Mouse (Mus musculus): ENCODE data around the gene Zfp260. TPM values are rescaled to one million over a fixed set of nuclear protein-coding genes. Genes with fewer than 3 reads are reported as not detected.

Zfp260 gene
- polyA plus RNA-seq (2015; fragmentation: Nextera tagmentation; extraction: Ambion mirVana) = 51.2 and 53.2 TPM in 2 replicates

DNA sequence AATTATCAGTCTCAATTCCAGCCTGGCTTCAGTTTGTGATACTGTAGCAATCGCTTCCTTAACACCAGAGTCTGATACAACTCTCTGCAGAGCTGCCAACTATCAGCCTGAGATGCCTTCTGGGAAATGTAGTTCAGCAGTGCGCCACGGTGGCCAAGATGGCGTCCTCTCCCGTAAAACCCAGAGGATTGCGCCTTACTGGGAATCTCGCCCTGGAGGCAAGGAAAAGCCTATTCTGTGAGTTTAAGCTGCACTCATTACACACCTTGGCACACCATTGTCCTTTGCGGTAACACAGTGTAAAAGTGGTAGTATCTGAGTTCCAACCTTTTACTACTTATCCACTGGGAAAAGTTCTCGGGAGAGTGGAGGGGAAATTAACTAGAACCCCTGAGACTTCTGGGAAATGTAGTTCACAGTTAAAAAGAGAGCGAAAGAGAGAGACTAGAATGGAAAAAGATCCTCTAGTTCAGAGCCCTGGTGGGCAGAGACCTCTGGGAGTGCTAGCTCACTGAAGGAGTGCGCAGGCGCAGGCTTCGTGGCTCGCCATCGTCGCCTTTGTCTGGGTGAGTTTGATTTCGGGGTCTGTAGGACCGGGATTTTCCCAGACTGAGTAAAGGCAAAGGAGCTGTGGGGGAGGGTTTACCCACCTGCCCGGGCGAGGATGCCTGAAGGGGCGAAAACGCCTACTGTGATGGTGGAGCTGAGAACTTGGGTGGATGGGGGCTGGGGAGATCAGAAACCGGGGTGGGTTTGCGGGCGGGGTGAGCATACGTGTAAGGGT lies at the start of gene Zfp260:
Zfp260 (plus strand) TSS at position 132 of the 784 bp plus-strand sequence.

DNA sequence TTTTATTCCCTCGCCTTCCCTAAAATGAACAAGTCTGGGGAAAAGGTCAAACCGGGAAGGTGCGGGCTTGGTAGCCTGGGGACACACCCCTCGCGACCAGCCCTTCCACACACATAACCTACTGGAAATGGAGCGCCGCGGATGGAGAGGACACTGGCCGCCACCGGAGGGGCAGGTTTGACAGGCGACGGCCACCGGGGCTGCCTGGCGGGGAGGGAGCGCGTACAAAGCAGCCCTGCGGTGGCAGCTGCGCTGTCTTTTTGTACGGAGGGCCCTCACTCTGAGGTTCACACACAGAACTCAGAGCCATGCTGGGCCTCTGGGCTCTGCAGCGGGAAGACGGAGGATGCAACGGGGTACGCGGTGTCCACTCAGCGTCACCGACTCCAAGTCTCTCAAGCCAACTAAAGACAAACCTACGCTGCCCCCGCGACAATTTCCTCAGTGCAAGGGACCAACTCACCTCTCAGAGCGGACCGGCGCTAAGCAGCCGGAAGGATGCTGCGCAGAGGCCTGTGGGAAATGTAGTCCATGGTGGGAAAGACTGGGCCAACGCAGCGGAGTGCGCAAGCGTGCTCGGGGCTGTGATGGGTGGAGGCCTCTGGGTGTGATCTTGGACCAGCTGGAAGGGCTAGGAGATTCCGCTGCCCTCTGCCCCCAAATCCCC lies 43.6 kb upstream of the Zfp260 start, which contains the start of gene Zfp14:
Zfp14 (minus strand) TSS at position 499 of the 667 bp plus-strand sequence.

DNA sequence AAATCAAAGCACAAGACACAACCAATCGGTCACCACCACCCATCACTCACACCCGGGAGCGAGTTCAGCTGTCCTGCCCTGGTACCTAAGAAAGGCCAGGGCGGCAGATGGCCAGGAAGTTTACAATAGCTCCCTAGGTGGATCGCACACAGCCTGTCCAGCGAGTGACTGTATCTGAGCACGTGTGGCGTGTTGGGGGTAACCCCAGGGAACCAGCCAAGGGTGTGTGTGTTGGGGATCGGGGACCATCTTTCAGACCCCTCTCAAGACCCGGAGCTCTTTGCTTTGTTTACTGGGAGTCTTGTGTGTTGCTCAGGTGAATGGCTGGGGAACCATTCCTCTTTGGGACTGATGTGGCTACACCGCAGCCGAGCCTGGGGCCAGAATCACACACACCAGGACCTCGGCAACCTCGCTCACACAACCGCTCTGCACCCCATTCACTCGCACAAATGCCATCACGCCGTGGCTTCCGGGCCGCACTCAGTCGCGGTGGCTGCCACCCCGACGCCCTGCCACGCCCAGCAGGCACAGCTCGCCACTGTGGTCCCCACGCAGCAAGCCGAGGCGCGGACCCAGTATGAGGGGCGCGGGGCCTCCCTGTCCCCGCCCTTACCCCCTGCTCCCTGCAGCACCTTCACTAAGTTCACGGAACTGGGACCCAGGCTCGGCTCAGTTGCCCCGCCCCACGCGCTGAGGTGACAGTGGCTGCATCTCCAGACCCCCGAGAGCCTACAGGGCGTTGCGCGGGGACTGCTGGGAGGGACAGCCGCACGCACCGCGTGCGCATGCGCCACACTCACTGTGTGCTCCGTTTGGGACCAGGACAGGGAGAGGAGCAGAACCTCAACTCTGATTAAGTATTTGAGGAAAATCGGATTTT lies 22.2 kb upstream of the Zfp260 start, which contains the start of gene Zfp82:
Zfp82 (minus strand) TSS at position 755 of the 883 bp plus-strand sequence.

DNA sequence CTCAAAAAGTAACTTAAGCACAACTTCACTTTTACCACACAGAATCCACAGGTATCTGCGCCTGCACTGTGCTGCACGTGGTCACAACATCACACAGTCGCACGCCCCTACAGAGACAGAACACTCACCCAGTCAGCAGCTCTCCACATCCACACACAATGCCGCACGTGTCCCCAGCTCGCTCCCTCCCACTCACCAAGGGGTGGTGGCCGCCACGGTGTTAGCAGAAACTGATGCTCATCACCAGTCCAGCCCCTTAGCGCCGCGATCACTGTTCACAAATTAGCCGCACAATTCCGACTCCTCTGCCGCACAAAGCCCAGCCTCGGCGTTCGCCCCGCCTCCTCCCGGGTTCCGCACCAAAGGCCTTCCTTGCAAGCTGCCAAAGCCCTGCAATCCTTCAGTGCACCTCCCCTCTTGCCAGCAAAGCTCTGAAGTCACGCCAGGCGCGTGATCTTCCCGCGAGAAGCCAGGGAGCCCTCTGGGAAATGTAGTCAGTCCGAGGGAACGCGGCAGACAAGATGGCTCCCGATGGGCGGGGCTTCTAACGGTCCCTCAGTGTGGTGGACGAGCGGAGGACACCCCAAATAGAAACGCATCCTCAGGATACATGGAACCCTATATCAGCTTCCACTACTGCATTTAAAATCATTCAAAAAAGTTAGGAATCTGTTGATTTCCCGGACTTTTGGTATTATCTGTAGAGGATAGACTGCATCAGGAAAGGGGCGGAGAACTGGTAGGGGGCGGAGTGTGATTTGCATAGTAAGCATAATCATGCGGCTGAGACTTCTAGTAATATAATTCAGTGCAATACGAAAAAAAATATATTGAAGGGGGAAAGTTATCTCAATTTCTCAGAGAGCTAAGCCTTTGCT lies 4.2 kb upstream of the Zfp260 start, which contains the start of the genes Gm26920 and Zfp566:
Gm26920 (minus strand) TSS at position 319 of the 878 bp plus-strand sequence.
Zfp566 (minus strand) TSS at position 436 of the 878 bp plus-strand sequence.

DNA sequence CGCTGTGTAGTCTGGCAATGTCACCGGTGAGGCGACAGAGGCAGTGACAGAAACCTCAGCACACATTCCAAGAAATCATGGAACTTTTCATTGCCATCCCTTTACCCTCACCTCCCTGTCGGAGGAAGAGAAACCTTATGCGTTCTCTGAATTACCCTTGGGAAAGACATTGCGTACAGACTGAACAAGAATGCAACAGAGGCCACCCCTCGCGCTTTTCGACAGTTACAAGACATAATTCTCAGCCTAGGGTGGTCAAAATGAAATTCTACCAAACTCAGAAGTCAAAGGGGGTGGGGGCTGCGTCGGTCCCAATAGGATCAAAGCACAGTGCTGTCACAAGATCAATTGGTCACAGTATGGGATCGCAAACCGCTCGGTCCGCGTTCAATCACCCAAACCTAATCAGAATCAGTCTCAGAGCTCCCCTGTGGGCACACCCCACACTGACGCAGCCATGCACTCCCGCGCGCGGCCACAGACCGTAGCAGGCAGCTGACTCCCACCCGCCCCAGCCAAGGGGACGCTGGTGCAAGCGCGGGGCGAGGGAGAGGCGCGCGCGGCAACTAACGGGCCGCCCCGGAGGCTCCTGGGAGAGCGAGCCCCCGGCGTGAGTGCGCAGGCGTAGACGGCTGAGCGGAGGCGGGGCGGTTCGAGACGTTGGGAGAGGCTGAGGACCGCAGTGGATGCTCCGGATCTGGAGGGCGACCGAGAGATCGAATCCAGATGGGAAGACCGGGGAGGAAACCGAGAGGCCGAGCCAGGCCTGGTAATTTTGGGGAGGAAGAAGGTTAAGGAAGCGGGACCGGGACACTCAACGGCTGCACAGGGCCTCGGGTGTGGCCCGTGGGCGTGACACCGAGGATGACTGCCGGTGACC lies 27.0 kb downstream of the Zfp260 start, which contains the start of gene Zfp382:
Zfp382 (plus strand) TSS at position 635 of the 880 bp plus-strand sequence.

Small RNA genes lying within 50 kb of the gene (microRNA-seq; reads per million reads assigned to microRNA genes)
- gene Gm23368 = 0 reads per million in 2 experiments

Other genes starting within 250 kb of the Zfp260 start
- 0.67 and 0.78 TPM in 2 replicates for gene Zfp940, start 241.1 kb upstream of the Zfp260 start, polyA plus RNA-seq (2015; fragmentation: Nextera tagmentation; extraction: Ambion mirVana)
- gene Zfp420, start 234.8 kb upstream of the Zfp260 start, polyA plus RNA-seq (2015; fragmentation: Nextera tagmentation; extraction: Ambion mirVana) = 3.1 and 3.4 TPM in 2 replicates
- gene Zfp27, start 188.2 kb upstream of the Zfp260 start, polyA plus RNA-seq (2015; fragmentation: Nextera tagmentation; extraction: Ambion mirVana) = 4.8 and 6.9 TPM in 2 replicates
- 4.1 and 5.6 TPM in 2 replicates for gene Zfp383, start 186.6 kb upstream of the Zfp260 start, polyA plus RNA-seq (2015; fragmentation: Nextera tagmentation; extraction: Ambion mirVana)
- gene Zfp74, start 140.7 kb upstream of the Zfp260 start, polyA plus RNA-seq (2015; fragmentation: Nextera tagmentation; extraction: Ambion mirVana) = 4.9 and 5.2 TPM in 2 replicates
- 31.5 and 37.1 TPM in 2 replicates for gene Zfp568, start 110.8 kb upstream of the Zfp260 start, polyA plus RNA-seq (2015; fragmentation: Nextera tagmentation; extraction: Ambion mirVana)
- gene Zfp14, start 43.4 kb upstream of the Zfp260 start, polyA plus RNA-seq (2015; fragmentation: Nextera tagmentation; extraction: Ambion mirVana) = 1.8 and 2.2 TPM in 2 replicates
- 4.1 and 5.1 TPM in 2 replicates for gene Zfp82, start 21.9 kb upstream of the Zfp260 start, polyA plus RNA-seq (2015; fragmentation: Nextera tagmentation; extraction: Ambion mirVana)
- 0.23 TPM in 1 of 2 replicates, not detected in the other for gene Gm26920, start 4.4 kb upstream of the Zfp260 start, polyA plus RNA-seq (2015; fragmentation: Nextera tagmentation; extraction: Ambion mirVana)
- gene Zfp566, start 4.2 kb upstream of the Zfp260 start, polyA plus RNA-seq (2015; fragmentation: Nextera tagmentation; extraction: Ambion mirVana) = 5.4 TPM in 2 replicates
- 3.3 and 3.8 TPM in 2 replicates for gene Zfp382, start 27.2 kb downstream of the Zfp260 start, polyA plus RNA-seq (2015; fragmentation: Nextera tagmentation; extraction: Ambion mirVana)
- gene Zfp146, start 75.0 kb downstream of the Zfp260 start, polyA plus RNA-seq (2015; fragmentation: Nextera tagmentation; extraction: Ambion mirVana) = 5.1 and 6.2 TPM in 2 replicates
- gene Cox7a1, start 89.4 kb downstream of the Zfp260 start, polyA plus RNA-seq (2015; fragmentation: Nextera tagmentation; extraction: Ambion mirVana) = 300 and 438 TPM in 2 replicates
- 81.5 and 93.6 TPM in 2 replicates for gene Capns1, start 104.0 kb downstream of the Zfp260 start, polyA plus RNA-seq (2015; fragmentation: Nextera tagmentation; extraction: Ambion mirVana)
- 125 and 135 TPM in 2 replicates for gene Polr2i, start 137.2 kb downstream of the Zfp260 start, polyA plus RNA-seq (2015; fragmentation: Nextera tagmentation; extraction: Ambion mirVana)
- 84.9 and 101 TPM in 2 replicates for gene Tbcb, start 137.5 kb downstream of the Zfp260 start, polyA plus RNA-seq (2015; fragmentation: Nextera tagmentation; extraction: Ambion mirVana)
- 1.5 and 1.8 TPM in 2 replicates for gene Ovol3, start 140.9 kb downstream of the Zfp260 start, polyA plus RNA-seq (2015; fragmentation: Nextera tagmentation; extraction: Ambion mirVana)
- gene Thap8, start 185.3 kb downstream of the Zfp260 start, polyA plus RNA-seq (2015; fragmentation: Nextera tagmentation; extraction: Ambion mirVana) = 0.44 and 0.58 TPM in 2 replicates
- 2.5 and 3.6 TPM in 2 replicates for gene Wdr62, start 185.6 kb downstream of the Zfp260 start, polyA plus RNA-seq (2015; fragmentation: Nextera tagmentation; extraction: Ambion mirVana)
- gene Clip3, start 197.0 kb downstream of the Zfp260 start, polyA plus RNA-seq (2015; fragmentation: Nextera tagmentation; extraction: Ambion mirVana) = 10.4 and 11.7 TPM in 2 replicates
- 47.9 and 48.6 TPM in 2 replicates for gene Alkbh6, start 213.9 kb downstream of the Zfp260 start, polyA plus RNA-seq (2015; fragmentation: Nextera tagmentation; extraction: Ambion mirVana)
- 4.4 and 5.0 TPM in 2 replicates for gene Syne4, start 220.0 kb downstream of the Zfp260 start, polyA plus RNA-seq (2015; fragmentation: Nextera tagmentation; extraction: Ambion mirVana)
- 1.6 TPM in 1 of 2 replicates, not detected in the other for gene E130208F15Rik, start 227.0 kb downstream of the Zfp260 start, polyA plus RNA-seq (2015; fragmentation: Nextera tagmentation; extraction: Ambion mirVana)
- 19.2 and 19.3 TPM in 2 replicates for gene Sdhaf1, start 229.1 kb downstream of the Zfp260 start, polyA plus RNA-seq (2015; fragmentation: Nextera tagmentation; extraction: Ambion mirVana)

Data from skeletal muscle tissue, postnatal 0 days (tissue).